Mouse (Mus musculus) ES-E14 (cell line): ENCODE data around the gene Gm13723. TPM values are rescaled to one million over a fixed set of nuclear protein-coding genes. Genes with fewer than 3 reads are reported as not detected.

ENCODE experiments used
- DNase-seq: peaks from one replicate; pipeline ENCODE4 v3.0.0-alpha.2; 2013; ENCODE audit warnings: low read depth, low spot score
- H3K27ac ChIP-seq: 2 replicates; pipeline ENCODE4 v1.5.1; 2012; ENCODE audit warnings: low read depth, mild to moderate bottlenecking, low read length, moderate library complexity, mixed read lengths; ENCODE audit not compliant: poor library complexity, insufficient read depth, severe bottlenecking
- H3K36me3 ChIP-seq: 2 replicates; pipeline ENCODE4 v1.6.1; 2012; ENCODE audit warnings: mild to moderate bottlenecking, low read length, moderate library complexity, mixed read lengths; ENCODE audit not compliant: control insufficient read depth, poor library complexity, insufficient read depth, severe bottlenecking
- H3K4me1 ChIP-seq, 2 experiments: fragments of 150-350 bp in 1 of 2; sonication (generic) in 1 of 2; 2 replicates each; pipeline ENCODE4 v1.6.1; 2012; ENCODE audit warnings: low read length in 2 of 2, mild to moderate bottlenecking in 1 of 2, mixed read lengths in 1 of 2; ENCODE audit not compliant: control insufficient read depth in 2 of 2, insufficient read depth in 2 of 2, poor library complexity in 1 of 2
- H3K4me3 ChIP-seq, 2 experiments: fragments of 150-350 bp in 1 of 2; sonication (generic) in 1 of 2; 2 replicates each; pipeline ENCODE4 v1.5.1; 2012; ENCODE audit warnings: low read length in 2 of 2, low read depth in 1 of 2, mild to moderate bottlenecking in 1 of 2, mixed read lengths in 1 of 2; ENCODE audit not compliant: insufficient read depth in 1 of 2, poor library complexity in 1 of 2, severe bottlenecking in 1 of 2
- H3K9ac ChIP-seq: 2 replicates; pipeline ENCODE4 v1.6.1; 2012; ENCODE audit warnings: low read depth, mild to moderate bottlenecking, low read length, mixed read lengths; ENCODE audit not compliant: poor library complexity, insufficient read depth, severe bottlenecking
- H3K9me3 ChIP-seq: fragments of 150-350 bp; sonication (generic); 2 replicates; pipeline ENCODE4 v1.6.1; 2012; ENCODE audit warnings: low read depth, mild to moderate bottlenecking, low read length; ENCODE audit not compliant: control insufficient read depth, insufficient read depth
- CHD2 ChIP-seq: IDR thresholded peaks from 2 replicates; pipeline ENCODE4 v1.6.1; 2014; ENCODE audit warnings: mild to moderate bottlenecking, low read depth, low read length, inconsistent platforms
- HCFC1 ChIP-seq: IDR thresholded peaks from 2 replicates; pipeline ENCODE4 v1.6.1; 2012; ENCODE audit warnings: low read length, inconsistent platforms, borderline replicate concordance; ENCODE audit not compliant: insufficient read depth
- MAFK ChIP-seq: IDR thresholded peaks from 2 replicates; pipeline ENCODE4 v1.6.1; 2014; ENCODE audit warnings: mild to moderate bottlenecking, low read depth, low read length, inconsistent platforms; ENCODE audit not compliant: insufficient read depth
- ZC3H11A ChIP-seq: IDR thresholded peaks from 2 replicates; pipeline ENCODE4 v1.6.1; 2012; ENCODE audit warnings: low read depth, mild to moderate bottlenecking, inconsistent platforms, low read length, borderline replicate concordance
- ZNF384 ChIP-seq: IDR thresholded peaks from 2 replicates; pipeline ENCODE4 v1.6.1; 2012; ENCODE audit warnings: low read depth, low read length, inconsistent platforms
- in situ Hi-C, 2 experiments: fragments of 600-800 bp; cut with MboI; formaldehyde crosslinking; loops; one replicate each; pipeline ENCODE4 v1.15.1; 2025; ENCODE audit warnings: low sequenced_read_pairs in 2 of 2, inconsistent platforms in 1 of 2; ENCODE audit not compliant: unreplicated experiment in 2 of 2
- total RNA-seq: library from RNA; depleted of rRNA; stranded (reverse); fragments of 300-350 nt; gene quantifications from 2 replicates; pipeline ENCODE4 v1.2.3, GENCODE M21; 2012; rRNA removed

The Gm13723 gene
- total RNA-seq, result not detected in 2 replicates

DNA sequence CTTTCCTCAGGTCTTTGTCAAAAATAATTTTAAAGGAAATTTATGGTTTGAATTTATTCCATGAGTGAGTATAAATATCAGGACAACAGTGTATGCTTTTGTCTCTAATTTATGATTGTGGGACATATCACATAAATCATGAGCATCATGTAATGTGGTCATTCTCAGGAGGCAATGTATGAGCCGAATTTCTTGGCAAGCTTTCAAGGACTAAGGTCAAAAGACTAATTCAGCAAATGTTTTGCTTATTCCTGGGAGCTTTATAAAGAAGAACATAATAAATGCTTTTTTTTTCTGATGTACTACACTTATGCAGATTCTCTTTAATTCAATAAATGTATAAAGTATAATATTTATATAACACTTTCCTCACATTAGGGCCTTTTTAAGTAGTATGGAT lies at the start of gene Gm13723:
Gene Gm13723 (minus strand): TSS at position 101 of the 400 bp plus-strand sequence.
- H3K27ac ChIP-seq, result no peak within 1 kb of the TSS
- in situ Hi-C loops, result no loop called here
- TF ChIP-seq ZC3H11A, result no peak
- TF ChIP-seq HCFC1, result no peak
- no peak for TF ChIP-seq CHD2
- no peak for TF ChIP-seq MAFK
- TF ChIP-seq ZNF384, result no peak

DNA sequence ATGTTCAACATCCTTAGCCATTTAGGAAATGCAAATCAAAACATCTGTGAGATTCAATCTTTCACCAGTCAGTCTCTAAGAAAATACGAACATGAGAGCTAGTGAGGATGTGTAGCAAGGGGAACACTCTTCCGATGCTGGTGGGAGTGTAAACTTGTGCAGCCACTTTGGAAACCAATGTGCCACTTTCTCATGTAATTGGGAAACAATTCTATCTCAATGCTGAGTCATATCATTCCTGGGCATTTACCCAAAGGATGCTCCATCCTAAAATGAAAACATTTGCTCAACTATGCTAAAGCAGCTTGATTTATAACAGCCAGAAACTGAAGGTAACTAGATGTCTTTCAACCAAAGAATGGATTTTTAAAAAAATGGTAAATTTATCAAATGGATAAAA lies 31.0 kb upstream of the Gm13723 start:
- H3K27ac ChIP-seq, result no peak overlapping the region
- in situ Hi-C loops, result no loop called here
- no peak for DNase-seq
- no peak overlapping the region for H3K9ac ChIP-seq
- no peaks in the 10 kb centered on the region for H3K9me3 ChIP-seq
- H3K36me3 ChIP-seq, result no peaks in the 10 kb centered on the region
- TF ChIP-seq MAFK (no peak), CHD2 (no peak), ZNF384 (no peak), HCFC1 (no peak), ZC3H11A (no peak)
- no peak overlapping the region for H3K4me3 ChIP-seq
- H3K4me1 ChIP-seq, result no peaks in the 10 kb centered on the region

More for the DNA sequence above, at the start of gene Gm13723:
- H3K4me1 ChIP-seq, result no peaks in the 10 kb centered on the region
- no peaks in the 10 kb centered on the region for H3K9me3 ChIP-seq
- no peak within 1 kb of the TSS for H3K4me3 ChIP-seq
- no peak within 1 kb of the TSS for H3K9ac ChIP-seq
- H3K36me3 ChIP-seq, result no peaks in the 10 kb centered on the region
- DNase-seq, result no peak

DNA sequence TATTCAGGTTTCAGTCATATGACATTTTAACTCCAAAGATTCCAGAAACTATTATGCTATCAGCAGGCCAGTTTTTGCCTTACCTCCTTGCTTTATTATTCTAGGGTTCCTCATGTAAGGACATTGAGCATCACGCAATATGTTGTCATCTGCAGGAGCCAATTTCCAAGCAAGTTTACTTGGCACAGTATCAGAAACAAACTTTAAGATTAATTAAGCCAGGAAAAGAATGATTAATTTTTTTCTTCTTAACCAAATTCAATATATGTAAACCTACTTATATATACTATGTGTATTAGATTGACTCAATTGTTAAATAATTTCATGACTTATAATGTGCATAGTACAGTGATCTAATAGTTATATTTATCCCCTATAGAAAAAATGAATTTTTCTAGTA lies 17.5 kb upstream of the Gm13723 start, which contains the start of gene Olfr1097:
Gene Olfr1097 (minus strand): TSS at position 101 of the 400 bp plus-strand sequence.
- H3K9me3 ChIP-seq, result no peaks in the 10 kb centered on the region
- H3K9ac ChIP-seq, result no peak within 1 kb of the TSS
- no peaks in the 10 kb centered on the region for H3K36me3 ChIP-seq
- TF ChIP-seq ZNF384 (no peak), HCFC1 (no peak), ZC3H11A (no peak), CHD2 (no peak), MAFK (no peak)
- no peak within 1 kb of the TSS for H3K27ac ChIP-seq
- no peak for DNase-seq
- no peaks in the 10 kb centered on the region for H3K4me1 ChIP-seq
- H3K4me3 ChIP-seq, result no peak within 1 kb of the TSS
- in situ Hi-C loops, result no loop called here

DNA sequence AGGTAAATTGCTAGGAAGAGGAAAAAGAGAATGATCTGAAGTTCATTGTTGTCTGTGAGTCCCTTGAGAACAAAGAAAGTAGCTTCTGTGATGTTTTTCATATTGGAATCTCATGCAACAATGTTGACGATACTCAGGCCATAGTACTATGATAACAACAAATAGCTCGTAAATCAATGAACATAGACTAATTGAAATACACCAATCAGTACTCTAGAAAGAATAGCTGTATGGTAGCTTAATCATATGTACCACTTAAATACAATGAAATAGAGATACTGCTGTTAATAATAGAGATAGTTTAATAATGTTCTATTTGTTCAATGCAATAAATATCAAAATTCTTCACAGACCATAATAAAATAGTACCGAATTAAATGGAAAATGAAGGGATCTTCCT lies 23.0 kb downstream of the Gm13723 start, which contains the start of gene Olfr1095:
Gene Olfr1095 (minus strand): TSS at position 101 of the 400 bp plus-strand sequence.
- no peak within 1 kb of the TSS for H3K9ac ChIP-seq
- no peaks in the 10 kb centered on the region for H3K4me1 ChIP-seq
- TF ChIP-seq MAFK (no peak), ZC3H11A (no peak), ZNF384 (no peak), CHD2 (no peak), HCFC1 (no peak)
- no peaks in the 10 kb centered on the region for H3K36me3 ChIP-seq
- H3K9me3 ChIP-seq, result no peaks in the 10 kb centered on the region
- in situ Hi-C loops, result no loop called here
- no peak for DNase-seq
- H3K27ac ChIP-seq, result no peak within 1 kb of the TSS
- no peak within 1 kb of the TSS for H3K4me3 ChIP-seq

DNA sequence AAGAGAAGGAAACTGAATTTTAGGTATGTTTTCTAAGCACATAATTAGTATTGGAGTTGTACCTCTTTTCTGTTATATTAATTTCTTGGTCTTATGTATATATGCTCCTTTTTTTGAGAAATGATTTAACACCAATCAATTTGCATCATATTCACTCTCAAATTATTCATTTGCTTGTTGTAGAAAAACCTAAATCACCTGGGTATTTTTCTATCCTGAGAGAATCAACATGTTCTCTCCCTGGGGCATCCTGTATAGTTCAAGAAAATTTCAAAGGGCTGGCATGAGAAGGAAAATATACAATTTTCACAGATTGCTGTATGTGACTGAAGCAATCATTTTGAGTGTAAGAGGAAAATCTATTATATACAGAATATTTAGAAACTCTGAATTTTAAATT lies 50.2 kb downstream of the Gm13723 start, which contains the start of gene Olfr1094:
Gene Olfr1094 (plus strand): TSS at position 301 of the 400 bp plus-strand sequence.
- DNase-seq, result no peak
- Histone ChIP-seq H3K9ac (no peak within 1 kb of the TSS), H3K4me3 (no peak within 1 kb of the TSS), H3K36me3 (no peaks in the 10 kb centered on the region), H3K27ac (no peak within 1 kb of the TSS), H3K4me1 (no peaks in the 10 kb centered on the region), H3K9me3 (no peaks in the 10 kb centered on the region)
- TF ChIP-seq ZC3H11A, result no peak
- TF ChIP-seq MAFK, result no peak
- no peak for TF ChIP-seq HCFC1
- TF ChIP-seq ZNF384, result no peak
- TF ChIP-seq CHD2, result no peak
- in situ Hi-C loops, result no loop called here

Other genes starting within 250 kb of the Gm13723 start
- gene Olfr1084, start 235.1 kb downstream of the Gm13723 start, total RNA-seq, result not detected in 2 replicates
- gene Olfr1085, start 212.8 kb downstream of the Gm13723 start, total RNA-seq, result not detected in 2 replicates
- not detected in 2 replicates for gene Olfr1086, start 194.7 kb downstream of the Gm13723 start, total RNA-seq
- gene Olfr1087, start 176.4 kb downstream of the Gm13723 start, total RNA-seq, result not detected in 2 replicates
- gene Olfr1089, start 141.1 kb downstream of the Gm13723 start, total RNA-seq, result not detected in 2 replicates
- not detected in 2 replicates for gene Olfr1090, start 115.8 kb downstream of the Gm13723 start, total RNA-seq
- not detected in 2 replicates for gene Olfr1093, start 92.3 kb downstream of the Gm13723 start, total RNA-seq
- not detected in 2 replicates for gene Olfr141, start 64.8 kb downstream of the Gm13723 start, total RNA-seq
- gene Olfr1094, start 50.1 kb downstream of the Gm13723 start, total RNA-seq, result not detected in 2 replicates
- gene Olfr1095, start 23.1 kb downstream of the Gm13723 start, total RNA-seq, result not detected in 2 replicates
- not detected in 2 replicates for gene Olfr1097, start 17.4 kb upstream of the Gm13723 start, total RNA-seq
- gene Olfr1098, start 49.7 kb upstream of the Gm13723 start, total RNA-seq, result not detected in 2 replicates
- not detected in 2 replicates for gene Olfr1099, start 85.9 kb upstream of the Gm13723 start, total RNA-seq
- gene Olfr1100, start 105.2 kb upstream of the Gm13723 start, total RNA-seq, result not detected in 2 replicates
- gene Olfr1101, start 116.4 kb upstream of the Gm13723 start, total RNA-seq, result not detected in 2 replicates
- gene Olfr1102, start 123.6 kb upstream of the Gm13723 start, total RNA-seq, result not detected in 2 replicates
- gene Olfr1104, start 152.3 kb upstream of the Gm13723 start, total RNA-seq, result not detected in 2 replicates
- gene Olfr1105, start 161.7 kb upstream of the Gm13723 start, total RNA-seq, result not detected in 2 replicates
- not detected in 2 replicates for gene Olfr1106, start 177.5 kb upstream of the Gm13723 start, total RNA-seq
- gene Olfr1107, start 201.0 kb upstream of the Gm13723 start, total RNA-seq, result not detected in 2 replicates
- gene Olfr1109, start 221.2 kb upstream of the Gm13723 start, total RNA-seq, result not detected in 2 replicates
- not detected in 2 replicates for gene Olfr259, start 239.8 kb upstream of the Gm13723 start, total RNA-seq